Mouse (Mus musculus) stomach, postnatal 0 days (tissue): ENCODE data around the gene Hp1bp3.

Source experiments
- CTCF ChIP-seq: IDR thresholded peaks from 2 replicates; pipeline ENCODE4 v1.5.1; 2016; ENCODE audit warnings: antibody characterized with exemption, low read depth, mild to moderate bottlenecking, moderate library complexity
- EP300 ChIP-seq: optimal IDR thresholded peaks from 2 replicates; pipeline ENCODE3; 2016; ENCODE audit warnings: antibody characterized with exemption

DNA sequence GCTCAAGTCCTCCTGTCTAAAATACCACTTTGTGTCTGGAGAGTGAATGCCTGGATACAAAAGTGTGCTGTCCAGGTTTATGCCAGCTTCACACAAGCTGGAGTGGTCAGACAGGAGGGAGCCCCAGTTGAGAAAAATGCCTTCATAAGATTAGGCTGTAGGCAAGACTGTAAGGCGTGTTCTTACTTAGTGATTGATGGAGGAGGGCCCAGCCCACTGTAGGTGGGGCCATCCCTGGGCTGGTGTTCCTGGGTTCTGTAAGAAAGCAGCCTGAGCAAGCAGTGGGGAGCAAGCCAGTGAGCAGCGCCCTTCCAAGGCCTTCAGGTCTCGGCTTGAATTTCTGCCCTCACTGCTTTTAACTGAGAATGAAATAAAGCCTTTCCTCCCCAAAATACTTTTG is 47.9 kb upstream of the Hp1bp3 start:
- TF ChIP-seq CTCF (no peak), EP300 (no peak)
